Mouse (Mus musculus) C2C12 (cell line): ENCODE data around the gene Ski. TPM values are rescaled to one million over a fixed set of nuclear protein-coding genes. Genes with fewer than 3 reads are reported as not detected.

Experiments
- H3K27me3 ChIP-seq: one replicate; pipeline ENCODE4 v1.6.1; 2011; ENCODE audit not compliant: control insufficient read depth, insufficient read depth, insufficient read length
- H3K36me3 ChIP-seq: one replicate; pipeline ENCODE4 v1.6.1; 2011; ENCODE audit not compliant: control insufficient read depth, insufficient read depth
- H3K4me3 ChIP-seq: one replicate; pipeline ENCODE4 v1.5.1; 2011; ENCODE audit warnings: mild to moderate bottlenecking, control low read depth; ENCODE audit not compliant: poor library complexity, insufficient read depth, severe bottlenecking
- H3K79me2 ChIP-seq: one replicate; pipeline ENCODE4 v1.6.1; 2011; ENCODE audit not compliant: control insufficient read depth, insufficient read depth
- H3K79me3 ChIP-seq: one replicate; pipeline ENCODE4 v1.6.1; 2011; ENCODE audit warnings: low read depth, control low read depth
- H3ac ChIP-seq: one replicate; pipeline ENCODE3; 2011; ENCODE audit warnings: low read depth; ENCODE audit not compliant: control insufficient read depth, insufficient read length
- CEBPB ChIP-seq: IDR thresholded peaks from one replicate; pipeline ENCODE4 v1.6.1; 2011; ENCODE audit warnings: low read depth, mild to moderate bottlenecking, control low read depth, moderate library complexity
- CTCF ChIP-seq: IDR thresholded peaks from one replicate; pipeline ENCODE4 v1.5.1; 2011; ENCODE audit not compliant: control insufficient read depth, insufficient read depth, insufficient read length
- FOSL1 ChIP-seq: IDR thresholded peaks from one replicate; pipeline ENCODE4 v1.8.0; 2011; ENCODE audit warnings: mild to moderate bottlenecking, low read length; ENCODE audit not compliant: poor library complexity, insufficient read depth, severe bottlenecking
- MAX ChIP-seq: IDR thresholded peaks from one replicate; pipeline ENCODE4 v1.6.1; 2011; ENCODE audit warnings: mild to moderate bottlenecking, control low read depth
- MYOD1 ChIP-seq: IDR thresholded peaks from one replicate; pipeline ENCODE4 v1.6.1; 2011; ENCODE audit warnings: low read depth; ENCODE audit not compliant: control insufficient read depth, insufficient read length
- MYOG ChIP-seq: IDR thresholded peaks from one replicate; pipeline ENCODE4 v1.6.1; 2011; ENCODE audit not compliant: control insufficient read depth, insufficient read length; ENCODE audit errors: extremely low read depth
- USF1 ChIP-seq: IDR thresholded peaks from one replicate; pipeline ENCODE4 v1.6.1; 2011; ENCODE audit warnings: low read depth, mild to moderate bottlenecking, control low read depth, moderate library complexity
- polyA plus RNA-seq: library from polyadenylated mRNA; unstranded; fragments of >200 nt; fragmentation: generic; extraction: Trizol; gene quantifications from one replicate; pipeline ENCODE4 v1.2.1, GENCODE M21; 2012; ENCODE audit warnings: missing spikeins

Ski gene
- polyA plus RNA-seq, 1 experiment = 45.2 TPM

GRCm38 (mm10) chr4:155148910-155149698 lies 73.3 kb downstream of the Ski start:
- peaks cover 2% of the 10 kb centered on the region for H3K79me3 ChIP-seq
- peaks cover 11% of the 10 kb centered on the region for H3K79me2 ChIP-seq
- no peak overlapping the region for H3K4me3 ChIP-seq
- no peak for TF ChIP-seq CEBPB
- H3K27me3 ChIP-seq = no peaks in the 10 kb centered on the region
- H3ac ChIP-seq = no peak overlapping the region
- H3K36me3 ChIP-seq = peaks cover 4% of the 10 kb centered on the region

DNA sequence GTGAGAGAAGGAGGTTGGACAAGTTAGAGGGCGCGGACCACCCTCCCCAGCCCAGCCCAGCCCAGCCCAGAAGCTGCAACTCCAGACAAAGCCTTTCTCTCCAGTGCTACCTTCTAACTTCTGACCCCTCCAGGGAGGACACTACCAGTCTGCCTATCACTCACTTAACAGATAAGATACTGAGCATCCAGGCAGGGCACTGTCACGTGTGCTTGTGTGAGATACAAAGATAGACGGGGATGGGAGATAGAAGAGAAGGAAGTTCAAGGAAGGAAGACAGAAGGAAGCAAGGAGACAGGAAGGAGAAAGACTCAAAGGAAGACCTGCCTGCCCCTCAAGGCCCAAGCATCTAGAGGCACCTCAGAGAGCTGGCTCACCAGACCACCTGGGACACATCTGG lies 73.9 kb downstream of the Ski start:
- H3K79me2 ChIP-seq = peaks cover 11% of the 10 kb centered on the region
- TF ChIP-seq MYOG (no peak), CTCF (no peak), MYOD1 (no peak), CEBPB (no peak), USF1 (no peak), MAX (no peak), FOSL1 (no peak)
- H3K36me3 ChIP-seq = peaks cover under 1% of the 10 kb centered on the region
- H3K79me3 ChIP-seq = no peaks in the 10 kb centered on the region
- H3ac ChIP-seq = no peak overlapping the region
- H3K4me3 ChIP-seq = no peak overlapping the region
- H3K27me3 ChIP-seq = no peaks in the 10 kb centered on the region

DNA sequence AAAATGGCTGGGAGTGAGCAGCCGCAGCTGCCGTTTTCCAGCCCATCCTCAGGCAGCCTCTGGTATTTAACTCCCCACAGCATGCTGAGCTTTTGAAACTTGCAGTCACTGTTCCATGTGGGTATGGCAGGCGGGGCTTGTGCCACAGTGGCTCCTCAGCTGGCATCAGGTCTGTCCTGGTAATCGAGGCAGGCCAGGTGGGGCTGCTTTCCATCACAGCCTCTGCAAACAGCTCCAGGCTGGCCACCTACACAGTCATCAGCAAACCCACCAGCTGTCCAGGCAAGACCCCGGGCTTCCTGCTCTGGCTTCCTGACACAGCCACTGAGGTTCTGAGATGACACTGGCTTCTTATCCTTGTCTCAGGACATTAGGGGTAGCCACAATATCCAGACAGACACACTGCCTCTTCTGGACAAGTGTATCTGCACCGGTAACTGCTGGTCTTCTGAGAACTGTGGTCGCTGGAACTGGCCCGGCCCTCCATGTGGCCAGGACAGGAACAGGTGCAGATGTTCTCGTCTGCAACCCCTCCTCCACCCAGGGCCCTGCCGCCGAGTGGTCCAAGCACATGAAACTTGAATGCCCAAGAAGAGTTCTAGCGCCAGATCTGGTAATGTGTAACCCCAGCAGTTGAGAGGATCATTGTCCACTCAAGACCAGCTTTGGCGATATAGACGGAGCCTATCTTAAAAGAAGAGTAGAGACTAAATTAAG lies 76.1 kb downstream of the Ski start:
- Histone ChIP-seq H3K79me2 (no peaks in the 10 kb centered on the region), H3K36me3 (no peaks in the 10 kb centered on the region), H3ac (no peak overlapping the region), H3K79me3 (no peaks in the 10 kb centered on the region), H3K4me3 (no peak overlapping the region), H3K27me3 (no peaks in the 10 kb centered on the region)
- TF ChIP-seq MAX (no peak), FOSL1 (no peak), MYOD1 (peak; percentile 77)

- Histone ChIP-seq H3K27me3 (no peaks in the 10 kb centered on the region), H3K79me2 (no peaks in the 10 kb centered on the region), H3ac (no peak overlapping the region), H3K36me3 (no peaks in the 10 kb centered on the region), H3K79me3 (no peaks in the 10 kb centered on the region), H3K4me3 (no peak overlapping the region)
- no peak for TF ChIP-seq CEBPB
- TF ChIP-seq MYOD1 = no peak
- no peak for TF ChIP-seq CTCF
- TF ChIP-seq FOSL1 = no peak
- no peak for TF ChIP-seq MYOG
- TF ChIP-seq USF1 = no peak
- TF ChIP-seq MAX = no peak
Observed at GRCm38 (mm10) chr4:155144548-155145180, 77.7 kb downstream of the Ski start.

GRCm38 (mm10) chr4:155143871-155144502 lies 78.4 kb downstream of the Ski start:
- H3K79me2 ChIP-seq = no peaks in the 10 kb centered on the region
- H3K27me3 ChIP-seq = no peaks in the 10 kb centered on the region
- no peak for TF ChIP-seq CEBPB
- TF ChIP-seq USF1 = no peak
- no peak for TF ChIP-seq MAX
- TF ChIP-seq MYOG = no peak
- no peak for TF ChIP-seq MYOD1
- no peak for TF ChIP-seq FOSL1
- no peak for TF ChIP-seq CTCF
- no peak overlapping the region for H3K4me3 ChIP-seq
- H3K36me3 ChIP-seq = no peaks in the 10 kb centered on the region
- no peaks in the 10 kb centered on the region for H3K79me3 ChIP-seq
- H3ac ChIP-seq = no peak overlapping the region
